Mouse (Mus musculus): ENCODE data around the gene Agap3.

Agap3 gene

GRCm38 (mm10) chr5:24452030-24452690 is at the start of gene Agap3:
TSS of gene Agap3 (plus strand) at chr5:24452177.
- peak; percentile 69 to 72 for DNase-seq

GRCm38 (mm10) chr5:24404594-24405360 is 47.2 kb upstream of the Agap3 start:
- no peak for DNase-seq

GRCm38 (mm10) chr5:24405389-24405876 is 46.5 kb upstream of the Agap3 start:
- DNase-seq = no peak

- peak in 1 of 2 experiments; percentile 33 for DNase-seq
These were observed 43.3 kb upstream of the Agap3 start for GRCm38 (mm10) chr5:24408651-24409050.

GRCm38 (mm10) chr5:24409466-24409865 is 42.5 kb upstream of the Agap3 start:
- DNase-seq = no peak

- no peak for DNase-seq
These were observed 39.9 kb upstream of the Agap3 start for GRCm38 (mm10) chr5:24412063-24412462.

- no peak for DNase-seq
These were observed 38.8 kb upstream of the Agap3 start, which contains the start of gene Asic3 for GRCm38 (mm10) chr5:24413042-24413693. TSS of gene Asic3 (plus strand) at chr5:24413392.

GRCm38 (mm10) chr5:24413938-24414337 is 38.0 kb upstream of the Agap3 start:
- peak in 1 of 2 experiments; percentile 43 for DNase-seq

- peak; percentile 84 to 91 for DNase-seq
These were observed 35.7 kb upstream of the Agap3 start for GRCm38 (mm10) chr5:24416222-24416736.

GRCm38 (mm10) chr5:24417587-24417986 is 34.4 kb upstream of the Agap3 start:
- no peak for DNase-seq

GRCm38 (mm10) chr5:24420381-24420780 is 31.6 kb upstream of the Agap3 start:
- DNase-seq = no peak

- peak; percentile 99 to 100 for DNase-seq
These were observed 28.6 kb upstream of the Agap3 start, which contains the start of the genes Cdk5 and Slc4a2 for GRCm38 (mm10) chr5:24423129-24424003. TSS of gene Cdk5 (minus strand) at chr5:24423530. TSS of gene Slc4a2 (plus strand) at chr5:24423837.

GRCm38 (mm10) chr5:24424004-24424781 is 27.8 kb upstream of the Agap3 start:
- DNase-seq = no peak

GRCm38 (mm10) chr5:24424861-24425411 is 27.0 kb upstream of the Agap3 start:
- peak; percentile 77 to 84 for DNase-seq

- peak; percentile 68 to 69 for DNase-seq
These were observed 26.4 kb upstream of the Agap3 start for GRCm38 (mm10) chr5:24425421-24426036.

- no peak for DNase-seq
These were observed 25.9 kb upstream of the Agap3 start for GRCm38 (mm10) chr5:24426037-24426432.

- DNase-seq = no peak
These were observed 25.3 kb upstream of the Agap3 start for GRCm38 (mm10) chr5:24426556-24427284.

- no peak for DNase-seq
These were observed 24.7 kb upstream of the Agap3 start for GRCm38 (mm10) chr5:24427285-24427633.

GRCm38 (mm10) chr5:24427981-24428402 is 24.0 kb upstream of the Agap3 start:
- DNase-seq = peak; percentile 53 to 55

GRCm38 (mm10) chr5:24428596-24428995 is 23.4 kb upstream of the Agap3 start:
- peak in 1 of 2 experiments; percentile 38 for DNase-seq

All from cerebellum, postnatal 10 days (tissue).